Mouse (Mus musculus): ENCODE data around the gene H2al1c.
"Not testable (repeated sequence)": the region's sequence is repeated elsewhere in the genome, so short reads cannot be mapped to it uniquely, and the experiment has no call there.

DNA sequence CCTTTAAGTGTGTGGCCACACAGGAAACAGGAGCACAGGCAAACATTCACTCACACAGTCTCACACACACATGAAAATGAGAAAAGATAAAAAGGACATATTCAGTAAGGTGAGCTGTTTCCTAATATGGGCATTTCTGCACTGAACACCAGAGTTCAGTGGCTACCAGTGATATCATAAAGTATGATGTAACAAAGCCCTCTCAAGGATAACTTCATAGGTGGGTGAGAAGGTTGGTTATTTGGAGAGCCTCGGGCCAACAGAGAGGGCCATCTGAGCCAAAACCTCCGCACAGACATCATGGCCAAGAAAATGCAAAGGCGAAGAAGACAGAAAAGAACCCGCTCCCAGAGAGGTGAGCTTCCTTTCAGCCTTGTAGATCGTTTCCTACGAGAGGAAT, 15.7 kb downstream of the H2al1c start, which contains the start of gene H2al1h:
- TF ChIP-seq CTCF (IDR thresholded peaks at IDR 0.05; ENCODE audit: low read depth, low read length); POLR2A (IDR thresholded peaks at IDR 0.05; ENCODE audit: extremely low read depth, insufficient read depth, low read length): not testable (repeated sequence)

Measured in liver, adult 2 months (tissue).